Mouse (Mus musculus) ovary, adult 10 weeks (tissue): ENCODE results near the gene Doc2g. TPM values are rescaled to one million over a fixed set of nuclear protein-coding genes. Genes with fewer than 3 reads are reported as not detected.

Experiments
- polyA plus RNA-seq: library from polyadenylated mRNA; stranded (reverse); fragments of 350-450 nt; fragmentation: Illumina TruSeq; extraction: RNeasy Lipid Tissue Mini Kit (QIAGEN cat#74804); gene quantifications from one replicate; pipeline ENCODE4 v1.2.3, GENCODE M21; 2014

The Doc2g gene
- not detected for polyA plus RNA-seq

DNA sequence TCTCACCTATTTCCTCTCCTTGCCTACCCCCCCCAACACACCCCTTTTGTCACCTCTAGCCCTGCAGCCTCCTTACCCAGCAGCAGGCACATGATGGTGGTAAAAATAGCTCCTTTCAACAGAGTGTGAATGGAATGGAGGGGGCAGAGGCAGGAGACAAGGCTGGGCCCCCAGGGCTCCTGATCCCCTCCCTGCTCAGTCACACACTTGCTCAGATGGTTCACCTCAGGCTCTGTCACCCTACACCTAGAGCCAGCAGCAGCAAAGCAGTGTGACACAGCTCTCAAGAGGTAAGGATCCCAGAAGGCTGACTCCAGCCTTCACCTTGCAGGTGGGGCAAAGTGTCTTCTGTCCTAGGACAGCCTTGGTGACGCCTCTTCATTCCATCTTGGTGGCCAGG is at the start of gene Doc2g:
Gene Doc2g, plus strand, starts transcription at position 202 of the 400 bp plus-strand sequence.

DNA sequence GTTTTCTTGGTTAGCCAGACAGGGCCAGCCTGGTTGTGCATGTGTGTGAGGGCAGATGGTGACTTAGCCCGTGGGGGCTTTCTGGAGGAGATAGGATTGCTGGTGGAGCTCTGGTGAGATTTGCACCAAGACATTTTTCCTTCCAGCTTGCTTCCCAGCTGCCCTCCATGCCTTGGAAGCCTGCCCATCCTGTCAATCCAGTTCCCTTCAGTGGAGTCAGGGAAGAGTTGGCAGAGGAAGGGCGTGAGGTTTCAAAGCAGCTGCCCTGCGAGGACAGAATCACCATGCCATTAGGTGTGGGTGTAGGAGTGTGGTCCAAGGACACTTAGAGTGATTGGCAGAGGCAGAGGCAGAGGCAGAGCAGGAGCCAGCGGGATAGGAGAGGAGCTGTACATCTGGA is 44.6 kb upstream of the Doc2g start, which contains the start of gene Aldh3b3:
Gene Aldh3b3, plus strand, starts transcription at position 176 of the 400 bp plus-strand sequence.

DNA sequence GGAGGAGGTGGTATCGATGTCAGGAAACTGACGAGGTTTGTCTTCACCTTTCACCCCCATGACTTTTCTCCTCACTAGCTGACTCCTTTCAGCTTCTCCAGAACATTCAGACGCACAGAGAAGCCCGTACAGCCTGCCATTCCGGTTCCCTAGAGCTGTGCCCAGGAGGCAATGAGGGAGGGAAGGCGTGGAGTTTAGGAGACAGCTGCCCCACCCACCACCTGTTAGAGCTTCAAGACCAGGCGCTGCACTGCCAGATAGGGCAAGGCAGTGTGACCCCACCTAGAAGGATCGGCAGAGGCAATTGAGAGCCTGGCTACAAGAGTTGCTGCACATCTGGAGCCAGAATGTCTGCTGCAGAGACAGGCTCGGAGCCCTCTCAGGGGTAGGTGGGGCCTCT is 30.9 kb upstream of the Doc2g start, which contains the start of gene Aldh3b2:
Gene Aldh3b2, plus strand, starts transcription at position 100 of the 400 bp plus-strand sequence.

DNA sequence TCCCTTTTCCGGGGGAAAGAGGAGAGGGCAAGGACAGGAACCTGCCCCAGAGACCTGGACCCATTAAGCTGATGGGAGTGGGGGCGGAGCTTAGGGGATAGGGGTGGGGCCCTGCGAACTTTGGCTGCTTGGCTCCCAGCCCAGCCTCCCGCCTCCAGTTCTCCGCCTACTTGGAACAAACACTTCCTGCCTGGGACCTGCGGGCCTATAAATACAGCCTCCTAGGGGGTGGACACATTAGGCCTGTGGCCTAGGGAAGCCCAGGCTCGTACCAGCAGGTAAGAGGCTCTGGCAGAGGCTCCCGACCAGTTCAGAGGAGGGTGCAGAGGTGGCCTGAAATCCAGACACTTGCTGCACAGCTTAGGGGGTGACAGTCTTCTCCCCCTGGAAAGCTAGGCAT is 16.8 kb upstream of the Doc2g start, which contains the start of gene Acy3:
Gene Acy3, plus strand, starts transcription at position 237 of the 400 bp plus-strand sequence.

DNA sequence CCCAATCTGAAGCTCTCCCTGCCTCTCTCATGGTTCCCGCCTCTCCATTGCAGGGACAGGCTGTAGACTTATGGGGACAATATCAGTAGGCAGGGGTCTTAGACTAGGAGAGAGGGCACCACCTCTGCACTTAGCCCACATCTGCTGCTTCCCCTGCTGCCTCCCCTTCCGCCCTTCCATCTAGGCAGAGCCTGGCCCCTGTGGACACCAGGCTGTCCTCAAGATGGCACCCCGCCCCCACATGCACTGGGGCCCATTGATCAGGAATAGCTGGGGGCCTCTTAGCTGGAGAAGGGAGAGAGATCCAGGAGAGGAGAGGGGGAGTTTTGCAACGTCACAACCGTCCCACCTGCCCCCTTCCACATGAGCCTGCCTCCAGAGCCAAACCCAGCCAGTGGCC is 10.7 kb upstream of the Doc2g start, which contains the start of gene Tbx10:
Gene Tbx10, plus strand, starts transcription at position 337 of the 400 bp plus-strand sequence.

GRCm38 (mm10) chr19:4000119-4000900 is 2.8 kb upstream of the Doc2g start, which contains the start of the genes Nudt8 and Gm49405:
Nudt8 (plus strand) TSS chr19:4000580.
Gm49405 (plus strand) TSS chr19:4000626.

DNA sequence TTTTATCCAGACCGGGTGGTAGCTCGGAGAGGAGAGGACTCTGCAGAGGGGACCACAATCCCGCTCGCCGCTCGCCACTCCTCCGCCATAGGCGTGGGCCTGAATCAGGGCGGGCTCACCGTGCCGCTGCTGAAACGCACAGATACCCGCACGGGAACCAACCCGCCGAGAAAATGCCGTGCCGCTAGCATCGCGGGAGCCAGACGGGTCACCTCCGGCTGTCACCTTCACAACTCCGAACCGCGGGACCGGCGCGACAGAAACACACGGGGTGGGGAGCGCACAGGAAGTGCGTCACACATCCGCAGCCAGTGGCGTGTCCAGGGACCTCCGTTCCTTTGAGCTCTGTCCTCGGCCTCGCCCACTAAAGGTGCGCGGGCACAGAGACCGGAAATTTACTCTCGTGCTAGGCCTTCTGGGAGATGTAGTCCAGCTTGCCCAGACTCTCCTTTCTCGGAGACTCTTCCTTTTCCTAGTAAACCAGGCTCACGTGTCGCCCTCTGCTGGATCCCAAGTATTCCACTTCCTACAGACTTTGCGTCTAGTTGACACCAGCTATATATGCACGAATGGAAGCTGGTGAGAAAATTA is 9.4 kb downstream of the Doc2g start, which contains the start of gene Ndufv1:
Gene Ndufv1, minus strand, starts transcription at position 375 of the 591 bp plus-strand sequence.

DNA sequence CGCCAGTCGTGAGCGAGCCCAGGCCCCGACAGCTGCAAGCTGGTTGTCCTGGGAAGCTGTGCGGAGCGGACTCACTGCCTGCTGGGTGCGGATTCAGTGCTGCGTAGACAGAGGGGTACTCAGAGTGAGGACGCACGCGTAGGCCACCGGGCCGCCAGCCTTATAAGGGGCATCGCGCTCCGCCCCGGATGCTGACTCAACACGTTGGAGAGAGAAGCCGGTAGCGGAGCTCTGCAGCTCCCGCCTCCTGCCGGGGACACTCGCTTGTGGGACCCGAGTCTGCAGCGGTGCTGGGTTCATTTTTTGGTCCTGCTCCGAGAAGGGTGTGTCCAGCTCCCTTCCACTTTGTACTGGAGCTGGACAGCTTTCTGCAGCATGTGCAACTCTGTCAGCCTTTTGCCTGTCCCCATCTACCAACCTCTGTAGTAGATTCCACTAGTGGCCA is 34.7 kb downstream of the Doc2g start, which contains the start of gene Gstp1:
Gene Gstp1, minus strand, starts transcription at position 198 of the 445 bp plus-strand sequence.

GRCm38 (mm10) chr19:4045966-4046865 is 43.1 kb downstream of the Doc2g start, which contains the start of gene Gstp2:
Gstp2 (minus strand) TSS chr19:4046023.

Other genes with a start within 250 kb of the Doc2g start
- 263 TPM for gene Kmt5b, start 235.9 kb upstream of the Doc2g start, polyA plus RNA-seq
- gene Chka, start 151.5 kb upstream of the Doc2g start, polyA plus RNA-seq: 102 TPM
- 2.5 TPM for gene Tcirg1, start 96.2 kb upstream of the Doc2g start, polyA plus RNA-seq
- gene Ndufs8, start 90.5 kb upstream of the Doc2g start, polyA plus RNA-seq: 1.3 TPM
- 1.7 TPM for gene Aldh3b1, start 73.5 kb upstream of the Doc2g start, polyA plus RNA-seq
- gene Unc93b1, start 68.1 kb upstream of the Doc2g start, polyA plus RNA-seq: 0.51 TPM
- gene Aldh3b3, start 44.7 kb upstream of the Doc2g start, polyA plus RNA-seq: not detected
- not detected for gene Aldh3b2, start 31.0 kb upstream of the Doc2g start, polyA plus RNA-seq
- gene Acy3, start 16.7 kb upstream of the Doc2g start, polyA plus RNA-seq: 1.3 TPM
- not detected for gene Tbx10, start 10.6 kb upstream of the Doc2g start, polyA plus RNA-seq
- not detected for gene Nudt8, start 2.7 kb upstream of the Doc2g start, polyA plus RNA-seq
- not detected for gene Gm49405, start 2.7 kb upstream of the Doc2g start, polyA plus RNA-seq
- gene Ndufv1, start 9.5 kb downstream of the Doc2g start, polyA plus RNA-seq: 2.2 TPM
- 13.3 TPM for gene Gstp1, start 34.7 kb downstream of the Doc2g start, polyA plus RNA-seq
- gene Gstp2, start 42.7 kb downstream of the Doc2g start, polyA plus RNA-seq: 5.3 TPM
- not detected for gene Gstp3, start 56.3 kb downstream of the Doc2g start, polyA plus RNA-seq
- not detected for gene Cabp2, start 78.3 kb downstream of the Doc2g start, polyA plus RNA-seq
- not detected for gene Cdk2ap2, start 93.9 kb downstream of the Doc2g start, polyA plus RNA-seq
- gene Pitpnm1, start 96.7 kb downstream of the Doc2g start, polyA plus RNA-seq: 0.37 TPM
- 1.00 TPM for gene Aip, start 122.5 kb downstream of the Doc2g start, polyA plus RNA-seq
- not detected for gene Gpr152, start 136.5 kb downstream of the Doc2g start, polyA plus RNA-seq
- gene Cabp4, start 140.7 kb downstream of the Doc2g start, polyA plus RNA-seq: not detected
- 12.7 TPM for gene Coro1b, start 145.3 kb downstream of the Doc2g start, polyA plus RNA-seq
- gene Ptprcap, start 150.3 kb downstream of the Doc2g start, polyA plus RNA-seq: 1.6 TPM
- 1.2 TPM for gene Rps6kb2, start 160.0 kb downstream of the Doc2g start, polyA plus RNA-seq
- gene Carns1, start 172.2 kb downstream of the Doc2g start, polyA plus RNA-seq: 1.00 TPM
- gene Tbc1d10c, start 188.0 kb downstream of the Doc2g start, polyA plus RNA-seq: not detected
- gene Ppp1ca, start 188.8 kb downstream of the Doc2g start, polyA plus RNA-seq: 102 TPM
- gene Rad9a, start 198.3 kb downstream of the Doc2g start, polyA plus RNA-seq: 3.0 TPM
- gene Clcf1, start 210.9 kb downstream of the Doc2g start, polyA plus RNA-seq: 0.26 TPM
- gene AC109138.7, start 211.0 kb downstream of the Doc2g start, polyA plus RNA-seq: not detected
- gene Pold4, start 228.6 kb downstream of the Doc2g start, polyA plus RNA-seq: not detected